20 mouse cellular contexts compared by ENCODE assay signal in the genomic region with DNA sequence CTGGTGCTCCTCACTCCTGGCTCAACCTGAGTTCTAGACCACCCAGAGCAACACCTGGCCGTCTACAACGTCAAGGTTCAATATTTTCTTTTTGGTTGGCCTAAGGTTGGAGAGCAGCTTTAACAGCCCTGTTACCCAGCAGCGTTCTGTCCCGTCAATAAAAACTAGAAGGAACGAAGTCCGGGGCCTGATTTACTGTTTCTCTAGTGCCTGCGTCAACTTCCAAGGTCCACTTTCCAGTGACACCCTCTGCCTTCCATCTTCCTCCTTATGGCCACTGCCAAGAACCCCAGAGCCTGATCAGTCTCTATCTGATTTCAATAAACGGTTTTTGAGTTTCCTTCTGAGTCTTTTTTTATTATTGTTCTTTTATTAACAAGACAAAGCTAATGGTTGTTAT.
"Had no signal": no experiment of that assay in that cellular context is flagged by ENCODE, and none has a peak within 500 bp of the region (broad histone marks: within the 10 kb centered on the region; RNA-seq: fewer than 3 reads in every experiment).

No protein-coding gene starts in this region.

- H3K27me3 ChIP-seq: kidney, embryonic 15.5 days; midbrain, embryonic 12.5 days; midbrain, embryonic 15.5 days; neural tube, embryonic 12.5 days; neural tube, embryonic 15.5 days; stomach, embryonic 15.5 days had no signal

- DNase-seq: kidney, adult 8-10 months; kidney, postnatal 10 days; kidney, postnatal 36 days; layer of hippocampus, postnatal 36 days; lung, embryonic 14.5 days; right cerebral cortex, adult 18-20 months; right cerebral cortex, postnatal 14 days; right cerebral cortex, postnatal 4 days; spleen, adult 18-20 months; thymus, postnatal 25 days had no signal

- H3K4me3 ChIP-seq: kidney, embryonic 15.5 days; left cerebral cortex, adult 2 months; midbrain, embryonic 12.5 days; midbrain, embryonic 15.5 days; neural tube, embryonic 12.5 days; neural tube, embryonic 15.5 days; stomach, embryonic 15.5 days had no signal

- H3K9me3 ChIP-seq: kidney, embryonic 15.5 days; midbrain, embryonic 12.5 days; midbrain, embryonic 15.5 days; neural tube, embryonic 12.5 days; neural tube, embryonic 15.5 days; stomach, embryonic 15.5 days had no signal

- ATAC-seq: inflammation-experienced regulatory T-cells, adult 6 months; midbrain, embryonic 15.5 days had no signal

- H3K9ac ChIP-seq: kidney, embryonic 15.5 days; liver, embryonic 14.5 days; lung, embryonic 14.5 days; midbrain, embryonic 12.5 days; midbrain, embryonic 15.5 days; neural tube, embryonic 12.5 days; neural tube, embryonic 15.5 days; stomach, embryonic 15.5 days had no signal

- H3K36me3 ChIP-seq: kidney, embryonic 15.5 days; midbrain, embryonic 12.5 days; midbrain, embryonic 15.5 days; neural tube, embryonic 12.5 days; neural tube, embryonic 15.5 days; stomach, embryonic 15.5 days had no signal

- H3K4me2 ChIP-seq: kidney, embryonic 15.5 days; lung, embryonic 14.5 days; midbrain, embryonic 12.5 days; midbrain, embryonic 15.5 days; neural tube, embryonic 12.5 days; neural tube, embryonic 15.5 days; stomach, embryonic 15.5 days had no signal

- H3K27ac ChIP-seq: kidney, embryonic 15.5 days; left cerebral cortex, adult 2 months; liver, embryonic 14.5 days; macrophage; midbrain, embryonic 12.5 days; midbrain, embryonic 15.5 days; neural tube, embryonic 12.5 days; neural tube, embryonic 15.5 days; stomach, embryonic 15.5 days had no signal

- H3K4me1 ChIP-seq: midbrain, embryonic 15.5 days; neural tube, embryonic 12.5 days; neural tube, embryonic 15.5 days; stomach, embryonic 15.5 days had no signal
